Mouse (Mus musculus) liver, postnatal 0 days (tissue): ENCODE results near the gene Kifc3. TPM values are rescaled to one million over a fixed set of nuclear protein-coding genes. Genes with fewer than 3 reads are reported as not detected.

ENCODE experiments used
- ATAC-seq: fragments of 200-750 bp; cut with Nextera tagmentation; 2 replicates; pipeline ENCODE4 v1.8.0; 2017; ENCODE audit warnings: mild to moderate bottlenecking, moderate library complexity
- DNase-seq: peaks from one replicate; pipeline ENCODE4 v3.0.0-alpha.2; 2016
- H3K27ac ChIP-seq: fragments of 300-500 bp; sonication (generic); 2 replicates; pipeline ENCODE4 v1.5.1; 2014; ENCODE audit warnings: antibody characterized with exemption, moderate library complexity, mild to moderate bottlenecking, low read depth
- H3K27me3 ChIP-seq: fragments of 300-500 bp; sonication (generic); 2 replicates; pipeline ENCODE4 v1.6.1; 2014; ENCODE audit warnings: low read length, control low read depth, mixed read lengths; ENCODE audit not compliant: insufficient read depth
- H3K36me3 ChIP-seq: fragments of 300-500 bp; sonication (generic); replicated peaks from 2 replicates; pipeline ENCODE4 v1.6.1; 2014; ENCODE audit warnings: mild to moderate bottlenecking, control low read depth, low read length, moderate library complexity, mixed read lengths; ENCODE audit not compliant: insufficient read depth
- H3K4me1 ChIP-seq: fragments of 300-500 bp; sonication (generic); 2 replicates; pipeline ENCODE4 v1.6.1; 2014; ENCODE audit warnings: antibody characterized with exemption, mild to moderate bottlenecking, control low read depth; ENCODE audit not compliant: insufficient read depth
- H3K4me2 ChIP-seq: fragments of 300-500 bp; sonication (generic); 2 replicates; pipeline ENCODE4 v1.6.1; 2014; ENCODE audit warnings: low read depth, mild to moderate bottlenecking, low read length, moderate library complexity, mixed read lengths
- H3K4me3 ChIP-seq: fragments of 300-500 bp; sonication (generic); 2 replicates; pipeline ENCODE4 v1.5.1; 2014; ENCODE audit warnings: low read depth, low read length
- H3K9ac ChIP-seq: fragments of 300-500 bp; sonication (generic); replicated peaks from 2 replicates; pipeline ENCODE4 v1.6.1; 2014; ENCODE audit warnings: mild to moderate bottlenecking, moderate library complexity
- H3K9me3 ChIP-seq: fragments of 300-500 bp; sonication (generic); 2 replicates; pipeline ENCODE4 v1.6.1; 2016; ENCODE audit warnings: mild to moderate bottlenecking, control low read depth, low read length, mixed read lengths
- CTCF ChIP-seq: sonication (generic); IDR thresholded peaks from 2 replicates; pipeline ENCODE4 v1.5.1; 2016; ENCODE audit warnings: antibody characterized with exemption, low read depth
- EP300 ChIP-seq: IDR thresholded peaks from 2 replicates; pipeline ENCODE4 v1.6.1; 2016; ENCODE audit warnings: antibody characterized with exemption, low read depth, mild to moderate bottlenecking
- WGBS: fragments of 180-500 bp; shearing (Covaris S2); extraction: QIAGEN DNeasy Blood & Tissue Kit; methylation state at CpG from one replicate; pipeline ENCODE4 v1.1.7; 2014; ENCODE audit not compliant: insufficient replicate concordance; 5-methylcytosine and 5-hydroxymethylcytosine counted together
- polyA plus RNA-seq: library from polyadenylated mRNA; unstranded; fragments of >200 nt; fragmentation: Nextera tagmentation; extraction: Ambion mirVana; gene quantifications from 2 replicates; pipeline ENCODE4 v1.2.1, GENCODE M21; 2015

Gene Kifc3
- polyA plus RNA-seq, 1 experiment from 2014 or later = 5.4 TPM

GRCm38 (mm10) chr8:95178191-95178590 is 24.4 kb downstream of the Kifc3 start:
- Histone ChIP-seq H3K9ac (no peak overlapping the region), H3K36me3 (no peaks in the 10 kb centered on the region), H3K27ac (no peak overlapping the region), H3K27me3 (no peaks in the 10 kb centered on the region), H3K9me3 (no peaks in the 10 kb centered on the region), H3K4me2 (no peak overlapping the region), H3K4me3 (no peak overlapping the region), H3K4me1 (no peaks in the 10 kb centered on the region)
- DNase-seq = no peak
- ATAC-seq = no peak
- TF ChIP-seq CTCF (no peak), EP300 (no peak)
- WGBS = 58% methylated on average over 4 of the region's 4 CpGs

GRCm38 (mm10) chr8:95176985-95177384 is 25.6 kb downstream of the Kifc3 start:
- Histone ChIP-seq H3K9ac (no peak overlapping the region), H3K4me3 (no peak overlapping the region), H3K36me3 (no peaks in the 10 kb centered on the region), H3K27ac (no peak overlapping the region), H3K4me1 (no peaks in the 10 kb centered on the region), H3K27me3 (no peaks in the 10 kb centered on the region), H3K4me2 (no peak overlapping the region), H3K9me3 (no peaks in the 10 kb centered on the region)
- TF ChIP-seq CTCF = no peak
- no peak for TF ChIP-seq EP300
- ATAC-seq = no peak
- 74% methylated on average over 6 of the region's 6 CpGs for WGBS
- DNase-seq = no peak

GRCm38 (mm10) chr8:95175808-95176207 is 26.8 kb downstream of the Kifc3 start:
- no peak overlapping the region for H3K27ac ChIP-seq
- no peaks in the 10 kb centered on the region for H3K9me3 ChIP-seq
- TF ChIP-seq CTCF (no peak), EP300 (no peak)
- H3K36me3 ChIP-seq = no peaks in the 10 kb centered on the region
- no peaks in the 10 kb centered on the region for H3K27me3 ChIP-seq
- no peak for ATAC-seq
- no peak for DNase-seq
- no peaks in the 10 kb centered on the region for H3K4me1 ChIP-seq
- 72% methylated on average over 18 of the region's 18 CpGs for WGBS
- no peak overlapping the region for H3K4me3 ChIP-seq
- H3K4me2 ChIP-seq = no peak overlapping the region
- H3K9ac ChIP-seq = no peak overlapping the region

GRCm38 (mm10) chr8:95175306-95175705 is 27.3 kb downstream of the Kifc3 start:
- no peak for TF ChIP-seq EP300
- no peak for TF ChIP-seq CTCF
- Histone ChIP-seq H3K9me3 (no peaks in the 10 kb centered on the region), H3K9ac (no peak overlapping the region), H3K27me3 (no peaks in the 10 kb centered on the region), H3K27ac (no peak overlapping the region), H3K4me1 (no peaks in the 10 kb centered on the region), H3K4me2 (no peak overlapping the region), H3K4me3 (no peak overlapping the region), H3K36me3 (no peaks in the 10 kb centered on the region)
- DNase-seq (no peak), ATAC-seq (no peak)
- 63% methylated on average over 5 of the region's 5 CpGs for WGBS

- H3K4me2 ChIP-seq = no peak overlapping the region
- H3K4me3 ChIP-seq = no peak overlapping the region
- no peak overlapping the region for H3K27ac ChIP-seq
- no peak for ATAC-seq
- no peak overlapping the region for H3K9ac ChIP-seq
- H3K4me1 ChIP-seq = no peaks in the 10 kb centered on the region
- DNase-seq = no peak
- H3K36me3 ChIP-seq = no peaks in the 10 kb centered on the region
- TF ChIP-seq EP300 = no peak
- no peak for TF ChIP-seq CTCF
- H3K9me3 ChIP-seq = no peaks in the 10 kb centered on the region
- no peaks in the 10 kb centered on the region for H3K27me3 ChIP-seq
- 60% methylated on average over 5 of the region's 5 CpGs for WGBS
Observed at GRCm38 (mm10) chr8:95172433-95172832, 30.2 kb downstream of the Kifc3 start.

- DNase-seq = no peak
- Histone ChIP-seq H3K9me3 (no peaks in the 10 kb centered on the region), H3K27ac (no peak overlapping the region), H3K36me3 (no peaks in the 10 kb centered on the region), H3K4me1 (no peaks in the 10 kb centered on the region), H3K27me3 (no peaks in the 10 kb centered on the region), H3K9ac (no peak overlapping the region), H3K4me2 (no peak overlapping the region), H3K4me3 (no peak overlapping the region)
- 59% methylated on average over 5 of the region's 5 CpGs for WGBS
- no peak for ATAC-seq
- no peak for TF ChIP-seq EP300
- TF ChIP-seq CTCF = no peak
Observed at GRCm38 (mm10) chr8:95167726-95168125, 34.9 kb downstream of the Kifc3 start.

- Histone ChIP-seq H3K4me3 (no peak overlapping the region), H3K4me1 (no peaks in the 10 kb centered on the region), H3K9ac (no peak overlapping the region), H3K27ac (no peak overlapping the region), H3K9me3 (no peaks in the 10 kb centered on the region), H3K27me3 (no peaks in the 10 kb centered on the region), H3K4me2 (no peak overlapping the region), H3K36me3 (no peaks in the 10 kb centered on the region)
- DNase-seq (no peak), ATAC-seq (no peak)
- 76% methylated on average over 7 of the region's 7 CpGs for WGBS
- TF ChIP-seq CTCF = no peak
- TF ChIP-seq EP300 = no peak
Observed at GRCm38 (mm10) chr8:95166400-95166799, 36.2 kb downstream of the Kifc3 start.
